Comparison of ENCODE assay signal across 24 mouse cellular contexts in the genomic region with DNA sequence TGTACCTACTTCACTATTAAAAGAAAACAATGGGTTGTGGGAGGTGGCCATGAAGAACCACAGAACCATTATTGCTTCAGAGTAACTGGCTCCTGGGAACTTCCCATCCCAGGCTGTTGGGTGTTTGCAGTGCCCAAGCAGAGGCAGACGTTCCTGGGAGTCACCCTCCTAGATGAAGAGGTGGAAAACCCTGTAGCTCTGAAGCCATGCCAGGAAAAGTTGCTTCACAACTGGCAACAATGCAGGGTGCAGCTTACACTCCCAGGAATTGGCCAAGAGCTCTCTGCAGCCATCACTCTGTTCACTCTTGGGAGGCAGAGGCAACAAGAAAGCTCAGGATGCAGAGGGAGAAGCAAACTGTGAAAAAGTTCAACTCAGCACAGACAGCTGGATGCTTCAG. TPM values are rescaled to one million over a fixed set of nuclear protein-coding genes. Genes with fewer than 3 reads are reported as not detected.
DNase-seq lines count a peak whose midpoint lies in the region; ATAC-seq and TF ChIP-seq lines count a peak whose summit lies in the region.
"Had no signal": no experiment of that assay in that cellular context is flagged by ENCODE, and none has a peak within 500 bp of the region (broad histone marks: within the 10 kb centered on the region; RNA-seq: fewer than 3 reads in every experiment).

No protein-coding gene starts in this region.

- no peaks in the 10 kb centered on the region for H3K4me1 ChIP-seq in heart, embryonic 12.5 days (replicated peaks)
- no peaks in the 10 kb centered on the region for H3K4me1 ChIP-seq in lung, postnatal 0 days (ENCODE audit: insufficient read depth, low read depth, low read length)
- H3K4me1 ChIP-seq: embryonic facial prominence, embryonic 13.5 days; heart, embryonic 13.5 days; hindbrain, embryonic 13.5 days had no signal

- no peaks in the 10 kb centered on the region for H3K27me3 ChIP-seq in heart, embryonic 12.5 days (replicated peaks)
- H3K27me3 ChIP-seq in lung, postnatal 0 days (replicated peaks; ENCODE audit: insufficient read depth, low read length), result no peaks in the 10 kb centered on the region
- H3K27me3 ChIP-seq: embryonic facial prominence, embryonic 13.5 days; heart, embryonic 13.5 days; hindbrain, embryonic 13.5 days; liver, embryonic 12.5 days had no signal

- no peak for ATAC-seq in heart, embryonic 12.5 days (ENCODE audit: insufficient number of reproducible peaks, low FRiP score)
- ATAC-seq in lung, postnatal 0 days, result peak; percentile 76
- ATAC-seq in megakaryocyte progenitor cell, adult 5-6 weeks (replicated peaks; ENCODE audit: poor library complexity), result no peak
- ATAC-seq: CD4-positive, CD25-positive, alpha-beta regulatory T cell, adult 4 months; forebrain, embryonic 14.5 days had no signal

- no peaks in the 10 kb centered on the region for H3K9me3 ChIP-seq in heart, embryonic 12.5 days (replicated peaks)
- no peaks in the 10 kb centered on the region for H3K9me3 ChIP-seq in lung, postnatal 0 days (ENCODE audit: low read length)
- H3K9me3 ChIP-seq: embryonic facial prominence, embryonic 13.5 days; heart, embryonic 13.5 days; hindbrain, embryonic 13.5 days; liver, embryonic 12.5 days had no signal

- no peak overlapping the region for H3K4me2 ChIP-seq in heart, embryonic 12.5 days
- no peak overlapping the region for H3K4me2 ChIP-seq in lung, postnatal 0 days (replicated peaks; ENCODE audit: low read depth, low read length)
- H3K4me2 ChIP-seq: embryonic facial prominence, embryonic 13.5 days; heart, embryonic 13.5 days; hindbrain, embryonic 13.5 days; liver, embryonic 12.5 days; lung, embryonic 14.5 days had no signal

- no peak overlapping the region for H3K27ac ChIP-seq in heart, embryonic 12.5 days (ENCODE audit: poor library complexity, severe bottlenecking)
- no peak overlapping the region for H3K27ac ChIP-seq in lung, postnatal 0 days (ENCODE audit: low read length)
- H3K27ac ChIP-seq: embryonic facial prominence, embryonic 13.5 days; heart, embryonic 13.5 days; hindbrain, embryonic 13.5 days; liver, embryonic 12.5 days; stomach, postnatal 0 days had no signal

- H3K4me3 ChIP-seq in heart, embryonic 12.5 days, result no peak overlapping the region
- no peak overlapping the region for H3K4me3 ChIP-seq in lung, postnatal 0 days (ENCODE audit: low read depth, low read length)
- H3K4me3 ChIP-seq: embryonic facial prominence, embryonic 13.5 days; erythroblast, embryonic 14.5 days; heart, embryonic 13.5 days; hindbrain, embryonic 13.5 days; liver, embryonic 12.5 days had no signal

- TF ChIP-seq EP300 in lung, postnatal 0 days (IDR thresholded peaks at IDR 0.05), result no peak

- no peaks in the 10 kb centered on the region for H3K36me3 ChIP-seq in heart, embryonic 12.5 days
- no peaks in the 10 kb centered on the region for H3K36me3 ChIP-seq in lung, postnatal 0 days (ENCODE audit: insufficient read depth, low read length)
- H3K36me3 ChIP-seq: embryonic facial prominence, embryonic 13.5 days; heart, embryonic 13.5 days; hindbrain, embryonic 13.5 days; liver, embryonic 12.5 days had no signal

- no peak for TF ChIP-seq CTCF in lung, postnatal 0 days (IDR thresholded peaks at IDR 0.05)

- H3K9ac ChIP-seq in heart, embryonic 12.5 days, result no peak overlapping the region
- no peak overlapping the region for H3K9ac ChIP-seq in lung, postnatal 0 days (replicated peaks; ENCODE audit: low read depth)
- H3K9ac ChIP-seq: embryonic facial prominence, embryonic 13.5 days; heart, embryonic 13.5 days; hindbrain, embryonic 13.5 days; lung, embryonic 14.5 days had no signal

- DNase-seq in heart, adult 11 months, result peak; percentile 79
- peak; percentile 40 for DNase-seq in adrenal gland, postnatal 36 days
- DNase-seq in lung, postnatal 0 days (ENCODE audit: low spot score), result peak; percentile 49
- DNase-seq in gastrocnemius, adult 18-20 months (ENCODE audit: low spot score), result no peak
- DNase-seq in thymus, postnatal 14 days, result no peak
- DNase-seq: cerebellum, adult 18-20 months; cerebellum, postnatal 14 days; embryo, embryonic 11 days; gastrocnemius, postnatal 10 days; heart, adult 18-20 months; heart, postnatal 14 days; kidney, adult 18-20 months; lung, embryonic 14.5 days; midbrain, embryonic 14.5 days had no signal

- 62% methylated on average over 1 of the region's 1 CpGs for WGBS in heart, embryonic 12.5 days
- WGBS in lung, postnatal 0 days, result 29% methylated on average over 1 of the region's 1 CpGs

RNA-seq across cellular contexts. Expression of a gene that starts 16.8 kb away (rescaled TPM):
- 10.7 TPM in 2 replicates for polyA plus RNA-seq in heart, embryonic 12.5 days (2016; fragmentation: Nextera tagmentation; extraction: Ambion mirVana)
- 10 to 100 TPM; 15.5 to 16.7 TPM for total RNA-seq in adrenal gland, postnatal 36 days (2021)
- 14.4 and 16.6 TPM in 2 replicates for polyA plus RNA-seq in lung, postnatal 0 days (2015; fragmentation: Nextera tagmentation; extraction: Ambion mirVana)
- 17.0 and 20.1 TPM in 2 replicates for total RNA-seq in megakaryocyte progenitor cell, adult 5-6 weeks (2015)
- total RNA-seq in megakaryocyte progenitor cell, adult 5-6 weeks (2017), result 19.1 and 21.4 TPM in 2 replicates
- total RNA-seq in gastrocnemius, adult 18-20 months (2021), result 1 to 10 TPM; 2.5 to 3.4 TPM

Comparison
In these comparisons a context has a peak if more than half of its experiments do, and no peak if none do; other contexts are left out.
1. DNase-seq: peak in heart, adult 11 months (single experiment), adrenal gland, postnatal 36 days (2 of 2) and lung, postnatal 0 days (single experiment); none in gastrocnemius, adult 18-20 months (single experiment) and thymus, postnatal 14 days (single experiment).